Mouse (Mus musculus) MEL (cell line): ENCODE data around the gene Cdk14.

Experiments used
- MAFK ChIP-seq: IDR thresholded peaks from 2 replicates; pipeline ENCODE4 v1.6.1; 2011; ENCODE audit warnings: low read depth, mild to moderate bottlenecking, low read length, improper control_type of control experiment, borderline replicate concordance
- ZKSCAN1 ChIP-seq: IDR thresholded peaks from 2 replicates; pipeline ENCODE4 v1.6.1; 2012; ENCODE audit warnings: low read depth, mild to moderate bottlenecking, inconsistent platforms, low read length, improper control_type of control experiment, moderate library complexity

GRCm38 (mm10) chr5:4894988-4895387, 525.1 kb downstream of the Cdk14 start:
- no peak for TF ChIP-seq ZKSCAN1
- TF ChIP-seq MAFK: no peak
